Mouse (Mus musculus) brain, embryonic 14.5 days (tissue): ENCODE data around the gene Exoc6. TPM values are rescaled to one million over a fixed set of nuclear protein-coding genes. Genes with fewer than 3 reads are reported as not detected.

ENCODE experiments used
- DNase-seq: peaks from one replicate; pipeline ENCODE4 v3.0.0-alpha.2; 2011; ENCODE audit warnings: low read depth
- CTCF ChIP-seq: fragments of 200-500 bp; IDR thresholded peaks from 2 replicates; pipeline ENCODE4 v1.5.1; 2012; ENCODE audit warnings: inconsistent platforms, mild to moderate bottlenecking, moderate library complexity, borderline replicate concordance; ENCODE audit not compliant: insufficient read depth, insufficient read length; ENCODE audit errors: extremely low read depth
- POLR2A ChIP-seq: fragments of 200-500 bp; IDR thresholded peaks from 2 replicates; pipeline ENCODE4 v1.6.1; 2012; ENCODE audit warnings: mild to moderate bottlenecking, inconsistent platforms, borderline replicate concordance; ENCODE audit not compliant: poor library complexity, insufficient read depth, insufficient read length, severe bottlenecking; ENCODE audit errors: extremely low read depth
- polyA plus RNA-seq: library from polyadenylated mRNA; depleted of rRNA; stranded (reverse); fragments of >200 nt; gene quantifications from 2 replicates; pipeline ENCODE4 v1.2.3, GENCODE M21; 2012

Exoc6 gene
- polyA plus RNA-seq, 1 experiment = 11.9 TPM

GRCm38 (mm10) chr19:37612893-37613292 is 62.7 kb downstream of the Exoc6 start:
- TF ChIP-seq POLR2A (no peak), CTCF (no peak)
- peak; percentile 63 for DNase-seq

- DNase-seq = no peak
Observed at GRCm38 (mm10) chr19:37615039-37615630, 64.9 kb downstream of the Exoc6 start.

GRCm38 (mm10) chr19:37647994-37648393 is 97.8 kb downstream of the Exoc6 start:
- peak; percentile 41 for DNase-seq
- TF ChIP-seq POLR2A (no peak), CTCF (peak; percentile 32; the same call in 1 of the 2 replicates)

More at GRCm38 (mm10) chr19:37615039-37615630, 64.9 kb downstream of the Exoc6 start:
- no peak for TF ChIP-seq CTCF
- no peak for TF ChIP-seq POLR2A

- TF ChIP-seq POLR2A = no peak
- TF ChIP-seq CTCF = no peak
- DNase-seq = peak; percentile 66
Observed at GRCm38 (mm10) chr19:37650526-37650925, 100.3 kb downstream of the Exoc6 start.

GRCm38 (mm10) chr19:37654012-37654411 is 103.8 kb downstream of the Exoc6 start:
- no peak for DNase-seq
- no peak for TF ChIP-seq POLR2A
- no peak for TF ChIP-seq CTCF

GRCm38 (mm10) chr19:37656441-37656840 is 106.2 kb downstream of the Exoc6 start:
- no peak for TF ChIP-seq POLR2A
- TF ChIP-seq CTCF = no peak
- DNase-seq = peak; percentile 46

- TF ChIP-seq CTCF (no peak), POLR2A (no peak)
- DNase-seq = no peak
Observed at GRCm38 (mm10) chr19:37665256-37665655, 115.0 kb downstream of the Exoc6 start.

- no peak for DNase-seq
- no peak for TF ChIP-seq CTCF
- TF ChIP-seq POLR2A = no peak
Observed at GRCm38 (mm10) chr19:37667855-37668594, 117.8 kb downstream of the Exoc6 start.

GRCm38 (mm10) chr19:37668657-37669056 is 118.4 kb downstream of the Exoc6 start:
- DNase-seq = no peak
- TF ChIP-seq POLR2A = no peak
- no peak for TF ChIP-seq CTCF

GRCm38 (mm10) chr19:37669486-37669885 is 119.3 kb downstream of the Exoc6 start:
- TF ChIP-seq POLR2A = no peak
- no peak for TF ChIP-seq CTCF
- no peak for DNase-seq

- no peak for DNase-seq
- TF ChIP-seq CTCF (no peak), POLR2A (no peak)
Observed at GRCm38 (mm10) chr19:37673393-37673792, 123.2 kb downstream of the Exoc6 start.

GRCm38 (mm10) chr19:37685281-37685680 is 135.1 kb downstream of the Exoc6 start, which contains the start of gene Cyp26c1:
Cyp26c1 (plus strand) TSS chr19:37685581.
- no peak for TF ChIP-seq CTCF
- TF ChIP-seq POLR2A = no peak
- DNase-seq = no peak
